Mouse (Mus musculus) kidney, adult 8-10 months (tissue): ENCODE data around the gene Amy2a4.
"Not testable (repeated sequence)": the region's sequence is repeated elsewhere in the genome, so short reads cannot be mapped to it uniquely, and the experiment has no call there.

Source experiments
- DNase-seq, 2 experiments: peaks; one replicate each; pipeline ENCODE4 v3.0.0; 2022

The Amy2a4 gene

GRCm38 (mm10) chr3:113291349-113291748, at the start of gene Amy2a4:
Gene Amy2a4 (minus strand): TSS chr3:113291449.
- DNase-seq = not testable (repeated sequence)

DNA sequence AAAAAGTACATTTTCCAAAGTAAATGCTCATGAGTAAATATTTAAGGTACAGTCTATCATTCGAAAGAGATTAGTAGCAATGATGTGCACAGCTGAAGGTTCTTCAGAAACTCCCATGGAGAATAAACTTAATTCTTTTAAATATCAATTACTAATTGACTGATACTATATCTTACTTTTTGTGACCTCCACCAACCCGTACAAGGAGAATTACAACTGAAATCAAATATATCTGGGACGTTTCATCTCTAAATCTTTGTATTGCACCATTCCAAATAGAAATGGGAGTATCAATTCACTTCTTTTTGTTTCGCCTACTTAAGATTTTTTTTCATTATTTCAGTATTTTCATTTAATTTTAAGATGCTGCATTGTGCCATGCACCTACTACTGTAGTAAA, 32.7 kb upstream of the Amy2a4 start, which contains the start of gene Amy2a3:
TSS of gene Amy2a3 (minus strand) at position 101 of the 400 bp plus-strand sequence.
- DNase-seq = not testable (repeated sequence)

DNA sequence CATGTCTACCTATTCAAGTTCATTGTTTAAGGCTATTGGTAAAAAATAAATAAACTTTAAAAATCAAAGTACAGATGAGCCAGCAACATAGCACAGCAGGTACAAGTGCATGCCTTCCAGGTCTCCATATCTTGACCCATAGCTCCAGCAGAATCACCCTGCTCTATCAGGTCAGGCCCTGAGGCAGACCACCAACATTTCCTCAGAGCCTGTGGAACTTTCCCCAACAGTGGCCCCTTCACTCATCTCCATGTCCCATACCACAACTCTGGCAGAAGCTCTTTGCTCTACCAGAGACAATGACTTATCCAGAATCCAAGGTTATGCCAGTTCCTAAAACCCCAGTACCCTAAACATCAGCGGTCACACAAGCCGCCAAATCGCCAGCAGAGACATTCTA, 21.7 kb upstream of the Amy2a4 start:
- DNase-seq = not testable (repeated sequence)

- DNase-seq = not testable (repeated sequence)
Measured at GRCm38 (mm10) chr3:113280285-113280684, 11.0 kb downstream of the Amy2a4 start.

GRCm38 (mm10) chr3:113279586-113279985, 11.7 kb downstream of the Amy2a4 start:
- not testable (repeated sequence) for DNase-seq

GRCm38 (mm10) chr3:113258737-113259136, 32.5 kb downstream of the Amy2a4 start, which contains the start of gene Amy2a5:
Gene Amy2a5 (minus strand): TSS chr3:113258837.
- DNase-seq = not testable (repeated sequence)
